Mouse (Mus musculus): ENCODE measurements around the gene Fam241b.

The Fam241b gene

GRCm38 (mm10) chr10:62069946-62070345 is 73.8 kb downstream of the Fam241b start:
- no peak for DNase-seq

DNA sequence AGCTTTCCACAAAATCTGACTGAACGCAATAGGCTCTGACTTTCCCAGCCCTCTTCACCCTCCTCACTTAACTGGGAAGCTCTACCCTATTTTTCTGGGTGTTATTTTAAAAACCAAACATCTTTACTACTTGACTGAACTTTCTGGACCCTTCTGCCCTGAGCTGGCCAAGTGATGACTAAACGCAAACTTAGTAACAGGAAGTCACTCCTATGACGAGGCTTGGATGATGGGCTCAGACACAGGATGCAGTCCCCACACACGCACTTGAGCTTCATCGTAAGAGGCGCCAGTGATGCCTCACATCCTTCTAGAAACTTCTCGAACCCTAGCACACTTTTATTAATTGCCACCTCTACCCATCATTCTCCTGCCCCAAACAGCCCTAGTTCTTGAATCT is 74.3 kb downstream of the Fam241b start:
- no peak for DNase-seq

- no peak for DNase-seq
Measured at GRCm38 (mm10) chr10:62068532-62068931, 75.2 kb downstream of the Fam241b start.

DNA sequence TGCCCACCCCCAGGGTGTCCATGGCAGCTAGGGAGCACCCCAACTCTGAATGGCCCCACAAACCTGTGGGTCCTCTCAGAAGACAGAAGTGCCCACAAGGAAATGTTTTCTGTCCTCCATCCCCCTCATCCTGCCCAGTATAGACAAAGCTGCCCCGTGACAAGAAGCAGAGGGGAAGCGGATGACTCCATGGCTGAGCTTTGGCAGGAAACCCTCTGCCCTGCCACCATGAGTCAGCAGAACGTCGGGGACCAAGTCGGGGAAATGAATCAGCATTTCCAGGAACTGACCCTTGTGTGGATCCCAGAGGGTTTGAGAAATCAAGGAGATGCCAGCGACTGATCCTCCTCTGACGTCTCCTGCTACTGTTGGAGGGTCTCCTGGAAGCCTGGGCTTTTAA is 77.5 kb downstream of the Fam241b start:
- DNase-seq, result no peak

- no peak for DNase-seq
Measured at GRCm38 (mm10) chr10:62062786-62063185, 80.9 kb downstream of the Fam241b start.

GRCm38 (mm10) chr10:62060969-62061678 is 82.6 kb downstream of the Fam241b start:
- no peak for DNase-seq

- DNase-seq, result no peak
Measured at GRCm38 (mm10) chr10:62060224-62060913, 83.4 kb downstream of the Fam241b start.

DNA sequence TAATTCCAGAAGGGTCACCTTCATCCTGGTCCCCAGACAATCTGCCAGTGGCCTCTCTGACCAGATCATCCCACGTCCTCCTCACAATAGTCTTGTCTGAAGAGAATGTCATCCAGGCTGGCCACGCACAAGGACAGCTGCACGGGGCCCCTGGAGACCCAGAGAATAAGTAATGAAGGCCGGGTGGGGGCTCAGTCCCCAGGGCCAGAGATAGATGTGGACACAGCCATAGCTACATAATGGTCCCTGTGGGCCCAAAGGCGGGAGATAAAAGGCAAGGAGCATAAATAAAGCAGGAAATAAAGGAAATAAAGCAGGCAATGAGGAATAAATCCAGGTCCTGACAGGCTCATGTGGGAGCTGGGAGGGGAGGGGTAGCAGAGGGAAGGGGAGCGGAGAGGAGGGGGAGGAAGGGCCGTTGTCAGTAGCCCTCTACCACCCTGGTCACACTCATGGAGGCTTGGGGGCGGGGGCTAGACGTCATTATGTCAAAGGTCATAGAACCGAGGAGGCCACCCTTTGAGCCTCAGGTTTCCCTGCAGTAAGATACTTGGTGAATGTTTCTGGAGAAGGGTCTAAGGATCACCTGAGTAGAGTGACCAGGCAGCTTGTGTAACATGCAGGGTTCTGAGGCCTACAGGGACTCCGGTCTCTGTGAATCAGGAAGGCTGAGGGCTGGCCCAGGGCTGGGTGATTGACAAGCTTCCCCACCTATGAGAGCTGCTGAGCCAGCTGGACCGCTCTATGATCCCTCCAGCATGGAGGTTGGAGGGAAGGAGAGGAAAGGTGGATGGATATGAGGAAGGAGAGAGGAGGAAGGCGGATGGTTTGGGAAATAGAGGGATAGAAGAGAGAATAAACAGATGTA is 85.0 kb downstream of the Fam241b start:
- no peak for DNase-seq

All from thymus, postnatal 25 days (tissue).